Mouse (Mus musculus): ENCODE results near the gene Efr3b. TPM values are rescaled to one million over a fixed set of nuclear protein-coding genes. Genes with fewer than 3 reads are reported as not detected.
"Not testable (repeated sequence)": the region's sequence is repeated elsewhere in the genome, so short reads cannot be mapped to it uniquely, and the experiment has no call there.

The Efr3b gene
- total RNA-seq, 2 experiments from 2014 or later, result 5.2 to 11.0 TPM

DNA sequence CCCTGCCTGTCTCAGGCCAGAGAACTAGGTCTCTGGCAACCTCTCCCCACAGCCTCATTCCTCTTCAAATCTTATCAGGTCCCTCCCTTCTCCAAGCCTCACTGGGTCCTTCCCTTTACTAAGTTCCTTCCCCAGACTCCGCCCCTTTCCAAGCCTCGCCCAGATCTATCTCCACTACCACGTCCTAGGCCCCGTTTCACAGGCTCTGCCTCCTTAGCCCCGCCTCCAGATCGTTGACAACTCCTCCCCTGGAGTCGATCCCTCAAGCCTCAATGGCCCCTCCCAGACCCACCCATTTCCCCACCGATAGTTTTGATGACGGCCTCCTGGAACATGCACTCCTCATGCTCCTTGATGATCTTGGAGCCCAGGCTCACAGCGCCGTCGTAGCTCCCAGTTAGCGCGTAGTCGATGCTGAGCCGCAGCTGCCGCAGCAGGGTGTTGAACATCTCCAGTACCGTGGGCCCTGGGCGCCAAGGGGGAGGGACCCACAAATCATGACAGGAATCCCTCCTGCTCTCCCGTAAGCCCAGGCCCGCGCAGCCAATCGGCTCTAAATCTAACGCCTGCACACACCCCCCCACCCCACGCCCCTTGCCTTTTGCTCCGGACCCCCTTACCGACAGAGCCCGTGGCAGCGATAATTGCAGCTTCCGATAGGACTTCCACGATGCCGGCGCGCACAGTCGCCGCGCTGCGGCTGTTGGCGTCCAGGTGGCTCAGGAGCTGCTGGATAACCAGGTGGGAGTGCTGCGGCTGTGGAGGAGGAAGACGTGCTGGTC, 57.2 kb downstream of the Efr3b start:
- peak; percentile 90 to 95 for DNase-seq

GRCm38 (mm10) chr12:3980991-3981349, 57.7 kb downstream of the Efr3b start:
- no peak for DNase-seq

- DNase-seq, result not testable (repeated sequence)
Measured at GRCm38 (mm10) chr12:3973169-3973568, 65.5 kb downstream of the Efr3b start.

DNA sequence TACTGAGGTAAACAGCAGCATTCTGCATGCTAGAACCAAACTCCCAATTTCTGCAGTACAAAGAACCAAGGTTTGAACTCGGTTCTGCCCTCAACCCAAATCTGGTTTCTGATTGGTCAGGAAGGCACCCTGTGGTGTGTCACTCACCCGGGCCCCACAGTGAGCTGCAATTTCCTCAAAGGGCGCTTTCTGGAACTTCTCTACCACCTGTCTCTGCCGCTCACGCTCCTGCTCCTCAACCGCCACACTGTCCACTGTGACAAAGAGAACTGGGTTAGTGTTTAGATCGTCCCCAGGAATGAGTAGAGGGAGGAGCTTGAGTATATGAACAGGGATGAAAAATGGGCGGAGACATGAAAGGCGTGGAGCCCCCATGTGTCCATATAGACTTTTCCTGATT, 70.3 kb downstream of the Efr3b start:
- no peak for DNase-seq

GRCm38 (mm10) chr12:3967196-3967595, 71.5 kb downstream of the Efr3b start:
- DNase-seq, result no peak

DNA sequence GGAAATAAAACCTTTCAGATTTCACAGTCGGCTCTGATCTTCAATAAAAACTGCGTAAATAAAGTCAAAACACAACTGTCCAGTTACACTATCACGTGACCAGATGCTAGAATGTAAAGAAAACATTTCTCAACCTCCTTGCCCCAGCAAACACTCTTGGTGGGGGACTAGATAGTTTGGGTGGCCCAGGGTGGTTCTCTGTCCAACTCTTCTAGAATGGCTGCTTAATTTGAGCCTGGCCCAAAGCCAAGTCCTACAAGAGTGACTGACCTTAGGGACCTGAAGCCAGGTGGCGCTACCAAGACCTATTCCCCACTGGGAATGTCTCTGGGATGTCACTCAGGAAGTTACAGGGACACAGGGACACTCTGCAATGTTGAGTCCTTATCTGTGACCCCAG, 78.2 kb downstream of the Efr3b start:
- DNase-seq, result peak in 1 of 2 experiments; percentile 32

GRCm38 (mm10) chr12:3959791-3960543, 78.7 kb downstream of the Efr3b start:
- DNase-seq, result peak; percentile 92 to 96

DNA sequence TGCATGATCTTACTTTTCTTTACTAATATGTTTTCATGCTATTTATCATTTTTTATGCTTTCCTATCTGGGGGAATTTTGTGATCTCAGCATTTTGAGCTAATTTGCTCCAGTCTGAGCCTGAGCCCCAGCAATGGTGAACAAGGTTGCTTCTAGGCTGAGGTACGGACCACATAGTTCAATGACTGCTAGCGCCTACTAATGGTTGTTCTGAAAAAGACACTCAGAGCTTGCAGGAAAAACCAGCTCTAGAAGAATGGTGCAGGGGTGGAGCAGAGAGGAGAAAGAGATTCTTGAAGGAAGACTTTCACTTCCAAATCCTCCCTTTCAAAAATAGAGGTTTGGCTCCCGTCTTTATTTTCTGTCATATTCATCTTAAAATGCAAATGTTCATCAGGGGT, 82.4 kb downstream of the Efr3b start:
- no peak for DNase-seq

- DNase-seq, result peak in 1 of 2 experiments; percentile 38
Measured at GRCm38 (mm10) chr12:3955371-3955770, 83.3 kb downstream of the Efr3b start.

- DNase-seq, result no peak
Measured at GRCm38 (mm10) chr12:3954651-3955050, 84.1 kb downstream of the Efr3b start, which contains the start of gene Pomc. Pomc (plus strand) TSS chr12:3954951.

GRCm38 (mm10) chr12:3947503-3947902, 91.2 kb downstream of the Efr3b start:
- DNase-seq, result no peak

DNA sequence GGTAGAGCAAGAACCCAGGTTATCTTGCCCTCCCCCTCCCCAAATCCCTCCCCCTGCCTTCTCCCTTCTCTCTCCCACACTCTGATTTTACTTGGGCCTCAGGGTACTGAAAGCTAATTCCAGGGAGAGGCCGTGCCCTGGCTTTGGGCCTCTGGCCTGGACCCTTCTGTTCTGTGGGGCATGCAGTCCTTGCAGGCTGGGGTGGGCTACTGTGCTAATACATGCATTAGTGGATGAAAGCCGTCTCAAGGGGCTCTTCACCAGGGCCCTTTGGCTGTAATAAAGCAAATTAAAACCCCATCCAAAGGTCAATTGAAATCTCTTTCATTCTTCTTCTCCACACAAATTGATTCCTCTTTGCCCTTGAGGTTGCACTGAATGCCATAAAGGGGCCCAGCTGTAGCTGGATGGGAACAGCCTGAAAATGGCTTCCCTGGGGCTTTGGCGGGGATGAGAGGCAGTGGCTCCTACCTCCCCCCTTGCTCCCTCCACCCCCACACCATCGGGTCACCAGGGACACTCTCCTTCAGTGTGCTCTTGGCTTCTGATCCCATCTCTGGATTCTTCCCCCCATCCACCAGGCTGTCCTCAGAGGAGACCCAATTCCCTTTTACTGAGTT, 94.2 kb downstream of the Efr3b start:
- no peak for DNase-seq

DNA sequence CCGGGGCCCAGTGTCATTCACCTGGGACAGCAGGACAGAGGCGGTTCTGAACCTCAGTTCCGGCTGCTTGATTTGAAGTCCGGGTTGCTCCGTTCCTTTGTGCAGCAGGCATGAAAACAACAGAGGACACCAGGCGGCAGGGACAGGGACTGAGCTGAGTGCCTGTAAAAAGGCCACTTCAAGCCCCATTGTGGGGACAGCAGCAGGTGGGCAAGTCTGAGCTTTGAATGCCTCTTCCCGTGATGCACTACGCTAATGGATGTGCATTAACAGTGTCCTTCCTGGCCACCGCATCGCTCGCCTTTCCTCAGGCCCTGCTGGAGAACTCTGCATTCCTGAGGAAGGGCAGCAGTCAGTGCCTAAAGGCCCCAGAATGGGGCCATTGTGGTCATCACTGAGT, 96.7 kb downstream of the Efr3b start:
- no peak for DNase-seq

- DNase-seq, result not testable (repeated sequence)
Measured at GRCm38 (mm10) chr12:3930090-3930865, 108.4 kb downstream of the Efr3b start.

DNA sequence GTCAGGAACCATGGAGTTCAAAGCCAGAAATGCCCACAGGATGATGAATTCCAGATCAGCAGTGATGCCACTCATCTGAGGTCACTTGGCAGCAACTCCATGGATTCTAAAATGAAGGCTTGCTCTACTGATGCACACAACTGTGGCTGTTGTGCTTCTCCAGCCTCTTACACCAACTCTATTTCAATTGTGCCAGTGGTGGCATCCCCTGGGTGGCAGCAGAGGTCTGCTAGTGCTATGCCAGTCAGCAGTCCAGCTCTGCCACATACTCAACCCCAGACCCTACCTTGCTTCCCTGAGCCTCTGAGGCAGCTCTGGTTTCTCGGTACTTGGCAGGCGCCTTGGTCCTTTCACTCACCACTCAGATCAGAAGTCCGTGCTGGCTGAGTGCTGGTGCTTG, 109.9 kb downstream of the Efr3b start:
- peak in 1 of 2 experiments; percentile 30 for DNase-seq

DNA sequence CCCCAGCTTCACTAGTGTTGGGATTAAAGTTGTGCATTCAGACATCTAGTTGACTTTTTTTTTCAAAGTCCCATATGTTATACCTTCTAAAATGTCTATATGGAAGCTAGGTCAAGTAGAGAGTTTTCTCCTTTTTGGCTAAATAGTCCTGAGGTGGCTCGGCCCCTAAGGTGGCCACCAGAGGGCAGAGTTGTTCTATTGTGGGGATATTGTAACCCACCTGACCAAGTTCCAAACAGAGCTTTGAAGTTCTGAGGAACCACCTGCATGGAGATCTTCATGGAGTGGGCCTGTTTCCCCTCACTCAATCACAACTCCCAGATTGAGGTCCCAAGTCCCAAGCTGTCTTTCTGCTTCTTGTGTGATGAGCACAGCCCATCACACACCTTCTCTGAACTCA, 112.6 kb downstream of the Efr3b start:
- peak; percentile 58 to 87 for DNase-seq

DNA sequence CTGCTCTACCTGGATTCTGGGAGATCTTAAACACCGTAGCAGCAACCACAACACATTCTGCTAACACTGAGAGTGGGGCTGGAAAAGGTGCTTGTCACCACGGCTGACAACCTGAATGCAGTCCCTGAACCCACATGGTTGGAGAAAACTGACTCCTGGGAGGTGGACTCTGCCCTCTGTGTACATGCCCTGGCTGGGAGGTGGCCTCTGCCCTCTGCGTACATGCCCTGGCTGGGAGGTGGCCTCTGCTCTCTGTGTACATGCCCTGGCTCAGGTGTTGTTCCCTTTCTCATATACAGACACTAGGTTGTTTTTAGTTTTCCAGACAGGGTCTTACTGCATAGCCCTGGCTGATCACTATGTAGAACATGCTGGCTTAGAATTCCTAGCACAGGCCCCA, 119.3 kb downstream of the Efr3b start:
- no peak for DNase-seq

- no peak for DNase-seq
Measured at GRCm38 (mm10) chr12:3918577-3918976, 120.1 kb downstream of the Efr3b start.

GRCm38 (mm10) chr12:3917668-3918341, 120.9 kb downstream of the Efr3b start:
- DNase-seq, result no peak

DNA sequence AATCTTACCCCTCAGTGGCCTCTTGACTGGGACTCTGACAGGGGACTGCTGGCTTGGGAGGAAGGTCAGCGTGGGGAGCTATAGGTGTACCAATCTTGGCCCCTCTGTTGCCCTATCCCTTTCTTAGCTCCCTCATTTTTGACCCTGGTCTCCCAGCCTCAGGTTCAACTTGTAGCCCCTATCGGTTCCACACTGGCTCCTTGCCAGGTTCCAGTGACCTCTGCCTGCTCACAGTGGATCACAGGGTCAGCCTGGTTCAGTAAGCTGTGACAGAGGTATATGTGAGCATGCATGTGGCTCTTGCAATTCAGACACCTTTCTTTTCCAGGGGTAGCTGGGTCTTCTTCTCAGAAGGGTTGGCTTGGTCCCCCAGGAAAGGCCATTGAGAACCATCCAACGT, 122.9 kb downstream of the Efr3b start:
- DNase-seq, result no peak
